Mouse (Mus musculus): ENCODE results near the gene Gm7138.
"Not testable (repeated sequence)": the region's sequence is repeated elsewhere in the genome, so short reads cannot be mapped to it uniquely, and the experiment has no call there.

The Gm7138 gene

GRCm38 (mm10) chr10:77776844-77777243 is at the start of gene Gm7138:
Gene Gm7138 (minus strand): TSS chr10:77776944.
- DNase-seq (ENCODE audit: low spot score), result not testable (repeated sequence)

DNA sequence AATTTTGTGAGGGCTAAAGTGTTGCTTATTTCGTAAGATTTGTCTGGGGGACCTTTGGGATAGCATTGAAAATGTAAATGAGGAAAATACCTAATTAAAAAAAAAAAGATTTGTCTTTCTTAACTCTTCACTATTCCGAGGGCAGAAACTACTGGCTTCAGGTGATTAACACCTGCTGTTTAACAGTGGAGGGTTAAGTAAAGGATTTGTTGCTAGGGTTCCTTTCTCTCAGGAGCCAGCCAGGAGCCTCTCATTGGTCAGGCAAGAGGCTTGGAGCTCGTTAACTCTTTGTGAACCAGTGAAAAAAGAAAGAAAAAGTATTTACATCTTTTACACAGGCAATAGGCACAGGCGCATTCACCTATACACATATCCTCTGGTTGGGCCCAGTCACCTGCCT is 42.5 kb upstream of the Gm7138 start:
- DNase-seq (ENCODE audit: low spot score), result no peak

DNA sequence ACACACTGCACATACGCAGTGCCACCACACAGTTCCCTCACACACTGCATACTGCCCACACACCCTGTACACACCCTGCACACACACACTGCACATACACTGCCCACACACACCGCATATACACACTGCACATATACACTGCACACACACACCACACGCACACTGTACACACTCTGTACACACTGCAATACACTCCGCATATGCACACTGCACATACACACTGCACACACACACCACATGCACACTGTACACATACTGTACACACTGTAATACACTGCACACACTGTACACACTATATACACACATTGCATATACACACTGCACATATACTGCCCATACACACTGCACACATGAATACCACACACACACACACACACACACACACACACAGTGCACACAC is 41.8 kb upstream of the Gm7138 start:
- no peak for DNase-seq (ENCODE audit: low spot score)

DNA sequence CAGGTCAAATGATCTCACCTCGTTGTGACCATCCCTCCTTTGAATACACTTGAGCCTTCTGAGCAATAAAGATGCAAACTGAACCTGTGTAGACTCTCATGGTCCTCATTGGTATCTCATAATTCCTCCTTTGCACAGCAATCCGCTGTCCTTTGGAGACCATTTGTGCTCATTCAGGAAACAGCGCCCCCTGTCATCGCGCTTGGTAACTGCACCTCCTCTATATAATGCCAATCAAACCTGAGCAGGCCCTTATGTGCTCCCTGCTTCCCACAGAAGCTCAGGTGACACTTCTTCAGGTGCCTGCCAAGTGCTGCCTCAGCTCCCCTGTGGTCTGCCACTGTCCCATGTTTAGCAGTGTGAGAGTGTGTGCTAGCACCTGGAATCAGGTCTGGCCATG is 38.8 kb upstream of the Gm7138 start:
- DNase-seq (ENCODE audit: low spot score), result no peak

GRCm38 (mm10) chr10:77814382-77814781 is 37.6 kb upstream of the Gm7138 start, which contains the start of gene Gm2696:
Gene Gm2696 (plus strand): TSS chr10:77814682.
- no peak for DNase-seq (ENCODE audit: low spot score)

- DNase-seq (ENCODE audit: low spot score), result no peak
Measured at GRCm38 (mm10) chr10:77811743-77812142, 35.0 kb upstream of the Gm7138 start, which contains the start of gene Gm9507. Gene Gm9507 (minus strand): TSS chr10:77811843.

DNA sequence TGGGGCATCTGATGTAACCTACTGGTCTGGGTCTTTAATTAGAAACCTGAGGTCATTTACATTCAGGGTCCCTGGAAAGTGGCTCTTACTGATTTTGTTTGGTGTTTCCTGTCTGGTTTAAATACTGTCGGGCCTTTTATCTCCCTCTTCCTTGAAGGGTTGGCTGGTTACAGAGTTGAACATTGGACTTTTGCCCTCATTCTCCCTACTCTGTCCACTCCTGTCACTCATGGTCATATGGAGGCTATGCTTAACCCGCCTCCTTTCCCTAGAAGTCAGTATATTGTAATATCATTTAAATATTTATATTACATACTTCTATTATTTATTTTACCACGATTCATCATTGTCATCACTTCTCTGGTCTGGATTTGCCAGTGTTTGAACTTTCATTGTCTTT is 27.4 kb upstream of the Gm7138 start:
- DNase-seq (ENCODE audit: low spot score), result no peak

GRCm38 (mm10) chr10:77798921-77799508 is 22.3 kb upstream of the Gm7138 start, which contains the start of gene Gm19668:
Gene Gm19668 (minus strand): TSS chr10:77799133.
- no peak for DNase-seq (ENCODE audit: low spot score)

GRCm38 (mm10) chr10:77798164-77798920 is 21.6 kb upstream of the Gm7138 start:
- DNase-seq (ENCODE audit: low spot score), result not testable (repeated sequence)

GRCm38 (mm10) chr10:77797677-77798076 is 20.9 kb upstream of the Gm7138 start:
- DNase-seq (ENCODE audit: low spot score), result no peak

GRCm38 (mm10) chr10:77794976-77795375 is 18.2 kb upstream of the Gm7138 start, which contains the start of gene Gm9639:
Gene Gm9639 (minus strand): TSS chr10:77795076.
- no peak for DNase-seq (ENCODE audit: low spot score)

- DNase-seq (ENCODE audit: low spot score), result no peak
Measured at GRCm38 (mm10) chr10:77788621-77789020, 11.9 kb upstream of the Gm7138 start.

DNA sequence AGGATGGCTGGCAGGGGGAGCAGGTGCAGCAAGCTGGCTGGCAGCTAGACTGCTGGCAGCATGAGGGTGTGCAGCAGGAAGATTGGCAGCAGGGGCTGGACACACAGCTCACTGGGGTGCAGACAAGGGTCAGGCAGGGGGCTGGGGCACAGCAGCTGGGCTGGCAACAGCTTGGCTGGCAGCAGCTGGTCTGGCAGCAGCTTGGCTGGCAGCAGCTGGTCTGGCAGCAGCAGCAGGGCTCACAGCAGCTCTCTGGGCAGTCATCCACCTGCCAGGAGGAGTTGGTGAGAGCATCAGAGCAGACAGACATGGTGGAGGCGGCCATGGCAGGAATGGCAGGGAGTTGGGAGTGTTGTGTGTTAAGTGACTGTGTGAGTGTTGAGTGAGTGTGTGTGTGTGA is 11.1 kb upstream of the Gm7138 start, which contains the start of gene Gm7137:
TSS of gene Gm7137 (minus strand) at position 325 of the 400 bp plus-strand sequence.
- not testable (repeated sequence) for DNase-seq (ENCODE audit: low spot score)

DNA sequence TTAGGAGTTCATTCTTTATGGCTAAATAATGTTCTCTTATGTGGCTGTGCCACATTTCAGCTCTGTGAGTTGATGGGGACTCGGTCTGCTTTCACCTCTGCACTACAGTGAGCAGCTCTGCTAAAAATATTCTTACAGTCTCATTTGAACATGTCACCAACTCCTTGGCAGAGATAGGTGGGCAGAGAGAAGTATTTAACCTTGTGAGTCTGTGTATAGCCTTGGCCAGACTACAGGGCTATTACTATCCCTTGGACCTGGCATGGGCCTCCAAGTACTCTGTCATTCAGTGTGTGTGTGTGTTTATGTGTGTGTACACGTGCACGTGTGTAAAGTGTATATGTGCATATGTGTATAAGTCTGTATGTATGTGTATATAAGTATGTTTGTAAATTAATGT is 6.7 kb upstream of the Gm7138 start:
- DNase-seq (ENCODE audit: low spot score), result not testable (repeated sequence)

GRCm38 (mm10) chr10:77782442-77782841 is 5.7 kb upstream of the Gm7138 start, which contains the start of gene Gm3250:
Gene Gm3250 (minus strand): TSS chr10:77782542.
- DNase-seq (ENCODE audit: low spot score), result not testable (repeated sequence)

- DNase-seq (ENCODE audit: low spot score), result not testable (repeated sequence)
Measured at GRCm38 (mm10) chr10:77772142-77772541, 4.6 kb downstream of the Gm7138 start.

DNA sequence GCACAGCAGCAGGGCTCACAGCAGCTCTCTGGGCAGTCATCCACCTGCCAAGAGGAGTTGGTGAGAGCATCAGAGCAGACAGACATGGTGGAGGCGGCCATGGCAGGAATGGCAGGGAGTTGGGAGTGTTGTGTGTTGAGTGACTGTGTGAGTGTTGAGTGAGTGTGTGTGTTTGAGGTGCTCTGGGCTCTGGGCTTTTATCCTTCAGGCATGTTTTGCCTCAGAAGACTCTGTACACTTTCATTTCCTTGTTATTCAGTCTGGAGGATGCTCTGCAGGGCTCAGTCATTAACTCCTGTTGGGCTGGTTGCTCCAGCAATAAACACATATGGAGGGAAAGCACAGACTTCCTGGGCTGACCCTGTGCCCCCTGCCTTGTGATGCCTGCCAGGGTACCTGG is 5.5 kb downstream of the Gm7138 start, which contains the start of gene Gm3238:
TSS of gene Gm3238 (minus strand) at position 101 of the 400 bp plus-strand sequence.
- not testable (repeated sequence) for DNase-seq (ENCODE audit: low spot score)

DNA sequence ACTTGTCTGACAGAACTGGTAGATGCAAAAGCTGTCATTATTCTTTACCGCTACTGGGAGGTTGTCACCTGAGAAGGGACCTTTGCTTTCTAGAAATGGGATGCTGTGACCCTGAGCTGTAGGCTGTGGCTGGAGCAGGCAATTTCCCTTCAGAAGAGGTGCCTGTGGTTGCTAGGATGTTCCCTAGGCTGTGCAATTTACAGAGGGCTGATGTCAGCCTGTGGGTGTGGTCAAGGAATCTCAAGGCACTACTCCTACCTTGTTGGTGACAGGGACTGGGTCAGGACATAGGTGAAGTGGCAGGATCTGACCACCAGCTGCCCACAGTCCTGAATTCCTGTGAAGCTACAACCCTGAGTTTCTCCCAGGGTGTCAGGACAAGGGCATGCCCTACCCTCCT is 7.0 kb downstream of the Gm7138 start:
- no peak for DNase-seq (ENCODE audit: low spot score)

- DNase-seq (ENCODE audit: low spot score), result not testable (repeated sequence)
Measured at GRCm38 (mm10) chr10:77759582-77759981, 17.2 kb downstream of the Gm7138 start, which contains the start of gene Gm3233. Gene Gm3233 (minus strand): TSS chr10:77759682.

DNA sequence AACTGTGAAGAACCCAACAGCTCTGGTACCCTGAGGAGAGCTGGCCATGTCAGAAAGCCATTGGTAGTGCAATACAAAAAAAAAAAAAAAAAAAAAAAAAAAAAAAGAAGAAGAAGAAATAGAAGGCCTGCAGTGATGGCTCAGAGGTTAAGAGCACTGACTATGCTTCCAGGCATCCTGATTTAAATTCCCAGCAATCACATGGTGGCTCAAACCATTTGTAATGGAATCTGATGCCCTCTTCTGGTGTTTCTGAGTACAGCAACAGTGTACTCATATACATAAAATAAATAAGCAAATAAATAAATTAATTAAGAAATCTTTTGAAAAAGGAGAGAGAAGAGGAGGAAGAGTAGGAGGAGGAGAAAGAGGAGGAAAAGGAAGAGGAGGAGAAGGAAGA is 23.3 kb downstream of the Gm7138 start:
- DNase-seq (ENCODE audit: low spot score), result no peak

- DNase-seq (ENCODE audit: low spot score), result not testable (repeated sequence)
Measured at GRCm38 (mm10) chr10:77752312-77752711, 24.4 kb downstream of the Gm7138 start.

- DNase-seq (ENCODE audit: low spot score), result not testable (repeated sequence)
Measured at GRCm38 (mm10) chr10:77751254-77751653, 25.5 kb downstream of the Gm7138 start, which contains the start of gene Gm9736. Gene Gm9736 (minus strand): TSS chr10:77751354.

DNA sequence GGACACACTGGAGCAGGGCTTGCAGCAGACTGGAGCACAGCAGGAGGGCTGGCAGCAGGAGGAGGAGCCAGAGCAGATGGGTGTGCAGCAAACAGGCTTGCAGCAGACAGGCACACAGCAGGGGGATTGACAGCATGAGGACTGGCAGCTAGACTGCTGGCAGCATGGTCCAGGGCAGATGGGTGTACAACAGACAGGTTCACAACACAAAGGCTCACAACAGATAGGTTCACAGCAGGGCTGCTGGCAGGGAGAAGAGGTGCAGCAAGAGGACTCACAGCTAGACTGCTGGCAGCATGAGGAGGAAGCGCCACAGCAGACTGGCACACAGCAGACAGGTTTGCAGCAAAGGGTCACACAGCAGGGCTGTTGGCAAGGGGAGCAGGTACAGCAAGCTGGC is 26.1 kb downstream of the Gm7138 start:
- not testable (repeated sequence) for DNase-seq (ENCODE audit: low spot score)
